Mouse (Mus musculus) central nervous system, embryonic 14 days (tissue): ENCODE results near the gene Nyap1. TPM values are rescaled to one million over a fixed set of nuclear protein-coding genes. Genes with fewer than 3 reads are reported as not detected.

Experiments
- polyA plus RNA-seq: library from polyadenylated mRNA; depleted of rRNA; stranded (reverse); fragments of >200 nt; gene quantifications from 2 replicates; pipeline ENCODE4 v1.2.3, GENCODE M21; 2012; rRNA removed

The Nyap1 gene
- polyA plus RNA-seq: 165 and 183 TPM in 2 replicates

GRCm38 (mm10) chr5:137741023-137741931 lies at the start of gene Nyap1:
Gene Nyap1 (minus strand): TSS chr5:137741607.

GRCm38 (mm10) chr5:137787151-137787928 lies 45.9 kb upstream of the Nyap1 start, which contains the start of the genes Mepce and Zcwpw1:
Gene Mepce (minus strand): TSS chr5:137787655.
Gene Zcwpw1 (plus strand): TSS chr5:137787798.

GRCm38 (mm10) chr5:137778635-137779034 lies 37.2 kb upstream of the Nyap1 start, which contains the start of gene Ppp1r35:
Gene Ppp1r35 (plus strand): TSS chr5:137778849.

GRCm38 (mm10) chr5:137745214-137746171 lies 4.1 kb upstream of the Nyap1 start, which contains the start of gene Tsc22d4:
Gene Tsc22d4 (plus strand): TSS chr5:137745730.

GRCm38 (mm10) chr5:137684294-137685123 lies 56.9 kb downstream of the Nyap1 start, which contains the start of gene Agfg2:
Gene Agfg2 (minus strand): TSS chr5:137684726.

Other genes starting within 250 kb of the Nyap1 start
- 63.7 and 67.0 TPM in 2 replicates for gene Pop7, start 239.1 kb downstream of the Nyap1 start, polyA plus RNA-seq
- gene Gigyf1, start 223.1 kb downstream of the Nyap1 start, polyA plus RNA-seq: 56.8 and 62.1 TPM in 2 replicates
- gene Epo, start 208.4 kb downstream of the Nyap1 start, polyA plus RNA-seq: not detected in 2 replicates
- gene Gnb2, start 208.1 kb downstream of the Nyap1 start, polyA plus RNA-seq: 859 and 883 TPM in 2 replicates
- gene Actl6b, start 188.1 kb downstream of the Nyap1 start, polyA plus RNA-seq: 237 and 255 TPM in 2 replicates
- gene Tfr2, start 171.8 kb downstream of the Nyap1 start, polyA plus RNA-seq: 8.2 and 9.8 TPM in 2 replicates
- gene Mospd3, start 140.5 kb downstream of the Nyap1 start, polyA plus RNA-seq: 68.3 and 78.4 TPM in 2 replicates
- 30.6 and 64.8 TPM in 2 replicates for gene Pcolce, start 127.8 kb downstream of the Nyap1 start, polyA plus RNA-seq
- 0.23 and 0.26 TPM in 2 replicates for gene Fbxo24, start 112.6 kb downstream of the Nyap1 start, polyA plus RNA-seq
- 22.0 and 23.5 TPM in 2 replicates for gene Lrch4, start 112.5 kb downstream of the Nyap1 start, polyA plus RNA-seq
- gene Gm20605, start 112.4 kb downstream of the Nyap1 start, polyA plus RNA-seq: 16.1 and 17.9 TPM in 2 replicates
- gene Sap25, start 100.3 kb downstream of the Nyap1 start, polyA plus RNA-seq: 35.2 and 37.5 TPM in 2 replicates
- gene Irs3, start 95.9 kb downstream of the Nyap1 start, polyA plus RNA-seq: 0.06 and 0.13 TPM in 2 replicates
- gene Agfg2, start 56.9 kb downstream of the Nyap1 start, polyA plus RNA-seq: 16.9 and 19.4 TPM in 2 replicates
- gene Tsc22d4, start 4.1 kb upstream of the Nyap1 start, polyA plus RNA-seq: 57.8 and 66.5 TPM in 2 replicates
- 55.5 and 66.0 TPM in 2 replicates for gene Ppp1r35, start 37.2 kb upstream of the Nyap1 start, polyA plus RNA-seq
- gene Mepce, start 46.0 kb upstream of the Nyap1 start, polyA plus RNA-seq: 36.2 and 40.2 TPM in 2 replicates
- 11.3 and 14.0 TPM in 2 replicates for gene Zcwpw1, start 46.2 kb upstream of the Nyap1 start, polyA plus RNA-seq
- gene Pilra, start 94.7 kb upstream of the Nyap1 start, polyA plus RNA-seq: 0.38 TPM in 2 replicates
- gene Pilrb1, start 116.5 kb upstream of the Nyap1 start, polyA plus RNA-seq: 0.09 and 0.10 TPM in 2 replicates
- gene Pilrb2, start 130.2 kb upstream of the Nyap1 start, polyA plus RNA-seq: 0.04 and 0.11 TPM in 2 replicates
- gene Cyp3a13, start 180.0 kb upstream of the Nyap1 start, polyA plus RNA-seq: 0.05 TPM in 1 of 2 replicates, not detected in the other
- 0.38 and 0.71 TPM in 2 replicates for gene Gjc3, start 221.5 kb upstream of the Nyap1 start, polyA plus RNA-seq
- not detected in 2 replicates for gene Azgp1, start 239.9 kb upstream of the Nyap1 start, polyA plus RNA-seq